Mouse (Mus musculus) mesoderm, embryonic 11.5 days (tissue): ENCODE results near the gene Cib2.

Experiments used
- DNase-seq: peaks from one replicate; pipeline ENCODE4 v3.0.0-alpha.2; 2012; ENCODE audit warnings: low read depth, low spot score

Cib2 gene

DNA sequence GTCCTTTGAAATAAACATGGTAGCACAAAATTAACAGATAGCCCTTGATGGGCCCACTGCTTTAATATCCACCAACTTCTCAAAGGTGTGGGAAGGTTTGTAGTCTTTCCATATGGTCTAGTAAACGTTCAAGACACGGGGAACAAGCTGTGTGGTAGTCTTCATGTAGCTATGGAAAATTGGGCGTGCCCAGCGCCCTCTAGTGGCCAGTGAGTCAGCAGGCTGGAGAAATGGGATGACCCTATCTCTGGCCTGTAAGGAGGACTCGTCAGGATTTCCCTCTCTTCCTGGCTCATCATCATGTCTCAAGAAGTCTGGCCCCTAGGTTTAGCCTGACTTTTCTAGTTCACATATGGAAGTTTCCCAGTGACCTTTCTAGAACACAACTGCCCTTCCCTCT is 12.5 kb downstream of the Cib2 start:
- peak; percentile 63 for DNase-seq

DNA sequence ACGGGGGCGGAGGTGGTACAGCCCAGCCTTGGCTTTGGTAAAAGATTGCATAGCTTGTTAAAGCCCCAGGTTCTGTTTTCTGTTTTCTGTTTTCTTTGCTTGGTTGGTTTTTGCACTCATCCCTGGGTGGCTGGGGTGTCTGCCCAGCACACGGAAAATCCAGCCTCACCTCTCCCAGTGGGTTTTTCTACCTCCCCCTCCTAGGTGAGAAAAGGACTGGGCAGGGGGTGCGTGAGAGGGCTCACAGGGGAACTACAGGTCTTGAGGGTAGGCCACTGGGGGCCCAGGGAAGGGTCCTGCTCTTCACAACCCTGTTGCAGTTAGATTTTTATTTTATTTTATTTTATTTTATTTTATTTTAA is 15.1 kb downstream of the Cib2 start:
- DNase-seq, result no peak

DNA sequence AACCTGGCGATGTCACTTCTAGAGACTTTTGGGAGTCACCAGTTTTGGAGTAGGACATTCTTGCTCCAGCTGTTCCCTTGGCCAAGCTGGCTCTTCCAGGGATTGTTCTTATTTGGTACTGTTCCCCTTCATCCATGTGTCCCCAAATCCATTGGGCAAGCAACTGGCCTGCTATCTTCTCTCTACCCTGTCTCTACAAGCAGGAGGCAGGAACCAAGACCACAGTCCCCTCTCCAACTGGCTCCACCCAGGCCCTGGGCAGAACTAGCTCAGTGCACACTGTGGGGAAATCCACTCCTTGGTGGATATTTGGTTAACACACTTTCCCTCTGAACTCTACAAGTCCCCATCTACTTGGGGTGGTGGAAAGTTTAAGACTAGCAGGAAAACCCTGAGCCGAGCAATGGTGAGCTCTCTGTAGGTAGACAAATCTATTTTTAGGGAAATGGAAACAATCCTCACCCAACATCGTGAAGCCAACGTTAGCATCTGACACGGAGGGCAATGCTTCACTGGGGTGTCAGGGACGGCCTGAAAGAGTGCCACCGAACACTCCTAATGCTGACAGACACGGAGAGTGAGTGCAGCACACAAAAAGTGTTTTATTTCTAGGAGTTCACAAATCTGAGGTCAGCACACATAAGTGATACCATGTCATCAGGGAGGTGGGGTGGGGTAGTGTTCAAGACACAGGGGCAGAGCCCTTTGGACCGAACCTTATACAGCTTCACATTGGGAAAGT is 15.6 kb downstream of the Cib2 start:
- DNase-seq, result no peak

DNA sequence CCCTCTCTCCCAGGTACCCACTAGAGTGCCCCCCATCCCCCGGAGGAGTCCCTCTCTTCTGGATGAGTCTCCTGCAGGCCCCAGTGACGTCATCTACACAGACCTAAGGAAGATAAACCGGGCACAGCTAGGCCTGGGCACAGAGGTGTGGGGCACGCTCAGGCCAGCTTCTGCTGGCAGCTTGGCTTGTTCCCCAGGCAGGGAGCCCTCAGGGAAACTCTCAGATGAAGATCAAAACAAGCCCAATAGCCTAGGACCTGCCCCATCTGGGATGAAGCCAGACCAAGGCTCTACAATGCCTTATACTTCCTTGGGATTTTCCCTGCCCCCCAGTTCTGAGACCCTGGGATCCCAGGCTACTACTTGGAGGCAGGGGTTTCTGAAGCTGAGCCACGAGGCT is 19.2 kb downstream of the Cib2 start:
- no peak for DNase-seq

DNA sequence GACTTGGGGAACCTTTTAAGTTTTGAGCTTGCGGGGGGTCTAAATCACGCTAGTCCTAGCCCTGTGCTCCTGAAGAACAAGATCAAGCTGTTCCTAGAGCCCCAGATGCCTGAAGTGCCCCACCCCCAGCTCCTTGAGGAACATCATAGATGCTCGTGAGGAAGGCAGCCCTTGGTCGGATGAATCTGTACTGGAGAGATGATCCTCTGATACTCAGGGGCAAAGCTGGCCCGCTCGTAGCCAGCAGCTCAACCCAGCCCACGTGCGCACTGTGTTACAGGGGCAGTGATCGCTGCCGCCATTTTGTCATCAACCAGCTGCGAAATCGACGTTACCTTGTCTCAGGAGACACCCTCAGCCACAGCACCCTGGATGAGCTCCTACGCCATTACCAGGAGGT is 21.3 kb downstream of the Cib2 start, which contains the start of gene Sh2d7:
Sh2d7 (plus strand) TSS at position 301 of the 400 bp plus-strand sequence.
- no peak for DNase-seq

DNA sequence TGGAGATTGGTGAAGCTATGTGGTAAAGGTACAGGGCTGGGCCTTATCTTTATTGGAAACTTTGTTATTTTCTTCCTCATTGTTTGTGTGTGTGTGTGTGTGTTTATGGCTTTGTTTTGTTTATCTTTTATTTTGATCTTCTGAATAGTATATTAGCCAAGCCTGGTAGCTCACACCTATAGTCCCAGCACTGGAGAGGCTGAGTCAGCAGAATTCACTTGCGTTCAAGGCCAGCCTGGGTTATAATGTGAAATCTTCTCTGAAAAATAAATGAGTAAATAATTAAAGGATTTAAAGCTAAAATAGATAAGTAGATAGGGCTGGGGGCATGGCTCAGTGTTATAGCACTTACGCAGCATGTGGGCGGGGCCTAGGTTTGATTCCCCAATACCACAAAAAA is 21.8 kb downstream of the Cib2 start:
- DNase-seq, result no peak

DNA sequence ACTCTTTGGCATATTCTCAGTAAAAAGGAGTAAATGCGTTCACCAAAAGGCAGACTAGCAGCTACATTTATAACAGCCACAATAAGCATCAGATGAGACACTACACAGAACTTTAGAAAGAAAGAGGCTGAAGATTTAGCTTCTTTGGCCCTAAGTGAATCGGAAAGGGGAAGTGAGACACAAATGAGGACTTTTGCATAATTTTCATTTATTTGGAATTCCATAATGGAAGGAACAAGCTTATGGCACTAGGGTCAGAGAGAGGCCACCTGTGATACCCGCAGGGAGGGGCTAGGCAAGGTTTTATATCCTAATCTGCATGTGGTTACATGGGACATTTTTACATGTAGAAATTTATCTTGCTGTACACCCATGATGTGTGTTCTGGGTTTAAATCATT is 22.5 kb downstream of the Cib2 start:
- DNase-seq, result no peak

DNA sequence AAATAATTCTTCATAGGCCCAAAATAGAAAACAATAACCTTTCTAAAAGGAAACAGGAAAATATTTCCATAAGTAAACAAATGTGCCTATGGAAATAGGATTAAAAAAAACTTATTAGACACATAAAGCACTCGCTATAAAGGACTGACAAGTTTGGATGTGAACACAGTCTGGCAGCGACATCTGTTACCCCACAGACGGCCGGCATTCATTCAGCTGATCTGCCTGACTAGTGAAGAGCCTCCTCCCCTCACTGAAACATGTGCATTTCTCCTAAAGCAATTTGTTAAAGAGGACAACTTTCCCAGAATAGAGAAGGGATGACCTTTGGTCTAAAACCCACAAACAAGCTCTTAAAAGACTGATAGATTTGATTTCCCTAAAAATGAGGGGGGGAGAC is 23.0 kb downstream of the Cib2 start:
- no peak for DNase-seq

DNA sequence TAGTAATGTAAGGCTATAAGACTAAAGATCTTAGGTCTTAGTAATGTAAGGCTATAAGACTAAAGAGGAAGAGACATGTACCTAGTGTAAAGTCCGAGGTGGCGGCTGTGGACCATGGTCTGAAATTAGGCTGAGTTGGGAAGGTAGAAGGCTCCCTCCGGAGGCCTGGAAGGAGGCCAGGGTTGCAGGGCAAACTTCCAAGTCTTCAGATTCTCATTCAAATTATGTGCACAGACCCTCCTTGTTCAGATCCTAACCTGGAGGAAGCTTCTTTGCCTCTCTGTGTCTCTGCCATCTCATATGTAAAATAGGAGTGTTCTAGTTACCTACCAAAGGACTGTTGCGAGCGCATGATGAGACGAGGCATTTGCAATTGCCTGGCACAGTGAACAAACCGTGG is 23.8 kb downstream of the Cib2 start:
- no peak for DNase-seq

DNA sequence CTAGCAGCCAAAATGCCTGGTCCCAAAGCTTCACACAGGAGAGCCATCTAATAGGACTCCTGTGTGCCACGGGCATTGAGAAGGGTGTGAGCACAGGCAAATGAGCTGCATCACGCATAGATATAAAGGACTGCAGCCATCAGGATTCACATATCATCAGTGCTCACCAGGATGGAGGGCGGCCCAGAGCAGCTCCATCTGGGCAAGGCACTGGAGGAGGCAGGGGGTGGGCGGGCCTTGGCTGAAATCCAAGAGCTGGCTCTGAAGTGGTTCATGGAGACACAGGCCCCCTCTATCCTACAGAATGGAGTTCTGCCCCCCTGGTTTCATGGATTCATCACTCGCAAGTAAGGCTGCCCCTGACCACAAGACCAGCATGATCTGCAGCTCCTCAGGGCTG is 26.0 kb downstream of the Cib2 start:
- DNase-seq, result peak; percentile 8

DNA sequence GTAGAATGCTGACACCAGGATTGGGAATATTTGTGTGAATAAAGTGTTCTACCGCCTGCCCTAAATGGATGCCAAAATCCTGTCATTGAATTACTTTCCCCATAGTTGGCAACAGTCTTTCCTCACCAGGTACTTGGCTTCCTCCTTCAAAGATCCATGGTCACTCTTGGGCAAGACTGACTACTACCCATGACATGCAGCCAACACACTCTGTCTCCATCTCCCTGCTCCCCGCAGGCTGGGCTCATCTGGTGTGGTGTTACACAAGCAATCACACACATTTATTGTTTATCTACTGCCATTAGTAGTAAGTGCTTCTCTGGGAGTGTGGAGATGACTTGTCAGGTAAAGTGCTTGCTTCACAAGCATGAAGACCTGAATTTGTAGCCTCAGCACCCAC is 27.1 kb downstream of the Cib2 start:
- DNase-seq, result no peak

DNA sequence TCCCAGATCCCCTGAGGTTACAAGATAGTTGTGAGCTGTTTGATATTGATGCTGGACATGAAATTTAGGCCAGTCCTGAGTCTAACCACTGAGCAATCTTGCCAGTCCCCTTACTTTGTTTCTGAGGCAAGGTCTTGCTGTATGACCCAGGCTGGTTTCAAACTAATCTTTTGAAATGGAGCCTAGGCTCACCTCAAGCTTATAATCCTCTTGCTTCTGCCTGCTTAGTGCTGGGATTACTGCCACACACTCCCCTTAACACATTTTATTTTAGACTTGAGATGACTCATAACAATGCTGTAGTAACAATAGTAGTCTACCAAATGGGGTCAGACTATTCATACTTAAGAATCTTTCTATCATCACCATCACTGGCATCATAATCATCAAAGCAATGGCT is 28.6 kb downstream of the Cib2 start:
- DNase-seq, result no peak

DNA sequence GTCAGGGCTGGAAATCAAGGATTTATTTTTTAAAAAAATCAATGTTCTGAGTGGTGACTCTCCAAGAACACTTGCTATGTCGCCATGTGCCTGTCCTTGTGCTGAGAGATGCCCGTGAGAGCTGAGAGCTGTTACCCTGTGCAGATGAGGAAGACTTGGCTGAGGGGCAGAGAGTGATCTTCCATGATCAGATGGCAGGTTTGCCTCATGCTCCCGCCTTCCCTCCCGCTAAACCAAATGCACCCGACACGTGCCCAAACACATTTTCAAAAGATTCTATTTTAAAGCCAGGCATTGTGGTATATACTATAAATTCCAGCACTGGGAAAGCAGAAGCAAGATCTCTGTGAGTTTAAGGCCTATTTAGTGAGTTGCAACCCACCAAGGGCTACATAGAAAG is 29.2 kb downstream of the Cib2 start:
- DNase-seq, result no peak

DNA sequence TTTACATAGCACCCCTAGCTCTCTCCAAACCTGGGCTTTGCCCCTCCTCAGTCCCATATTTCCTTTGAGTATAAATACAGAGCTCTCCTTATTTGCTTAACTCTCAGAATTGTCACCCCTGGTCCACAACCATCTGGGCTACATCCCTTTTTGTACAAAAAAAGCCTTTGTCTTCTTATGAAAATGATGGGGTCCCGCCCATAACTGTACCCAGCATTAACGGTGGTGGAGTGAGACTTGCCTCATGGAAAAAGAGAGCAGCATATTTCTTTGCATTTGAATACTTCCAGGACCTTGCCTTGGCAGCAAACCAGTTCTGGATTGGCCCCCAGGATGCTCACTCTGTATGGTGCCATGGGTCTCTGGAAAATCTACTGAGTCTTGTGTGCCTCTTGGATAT is 30.1 kb downstream of the Cib2 start:
- DNase-seq, result no peak

DNA sequence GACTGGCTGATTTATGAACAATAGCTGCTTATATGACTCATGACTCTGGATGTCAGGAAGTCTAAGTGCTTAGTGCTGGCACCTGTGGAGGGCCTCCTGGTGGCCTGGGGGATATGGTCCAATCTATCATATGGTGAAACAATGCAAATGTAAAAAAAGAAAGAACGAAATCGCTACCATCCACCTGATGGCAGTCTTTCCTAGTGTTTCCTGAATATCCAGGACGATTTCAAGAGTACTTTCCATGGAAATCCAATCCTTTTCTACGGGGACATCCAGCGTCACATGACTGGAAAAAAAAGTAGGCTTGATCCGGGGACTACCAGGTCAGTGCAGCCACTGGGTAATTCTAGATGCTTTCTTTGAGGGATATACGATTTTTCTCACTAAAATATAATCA is 32.3 kb downstream of the Cib2 start:
- DNase-seq, result no peak

DNA sequence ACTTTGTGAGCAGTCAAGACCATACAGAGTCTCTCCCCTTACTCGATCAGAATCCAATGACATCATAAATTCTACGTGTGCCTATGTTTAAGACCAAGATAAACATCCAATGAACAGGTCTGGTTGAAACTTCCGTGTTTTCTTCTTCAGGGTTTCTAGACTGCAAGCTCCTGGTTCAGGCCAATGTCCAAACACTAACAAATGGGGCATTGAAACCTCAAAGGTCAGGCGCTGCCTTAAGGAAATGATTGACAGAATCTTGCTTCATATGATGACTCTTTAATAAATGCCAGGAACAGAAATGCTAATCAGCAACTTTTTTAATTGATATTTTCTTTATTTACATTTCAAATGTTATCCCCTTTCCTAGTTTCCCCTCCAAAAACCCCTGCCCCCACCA is 39.7 kb downstream of the Cib2 start:
- DNase-seq, result no peak

DNA sequence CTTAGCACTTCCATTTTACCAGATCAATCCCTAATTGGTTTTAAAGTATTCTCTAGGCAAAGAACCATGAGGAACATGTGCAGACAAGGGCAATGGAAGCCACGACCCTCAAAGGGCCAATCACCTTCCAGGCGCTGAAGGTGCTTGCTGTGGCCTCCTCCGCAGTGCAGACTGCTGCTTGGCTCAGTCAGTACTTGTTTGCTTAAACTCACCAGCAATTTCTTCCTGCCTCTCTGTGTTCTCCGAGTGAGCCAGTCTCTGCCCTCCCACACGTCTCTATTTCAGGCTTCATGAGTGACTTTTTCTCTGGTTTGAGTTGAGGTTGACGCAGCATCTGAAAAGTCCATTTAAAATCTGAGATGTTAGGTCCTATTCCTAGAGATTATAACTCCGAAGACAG is 41.1 kb downstream of the Cib2 start:
- DNase-seq, result no peak

DNA sequence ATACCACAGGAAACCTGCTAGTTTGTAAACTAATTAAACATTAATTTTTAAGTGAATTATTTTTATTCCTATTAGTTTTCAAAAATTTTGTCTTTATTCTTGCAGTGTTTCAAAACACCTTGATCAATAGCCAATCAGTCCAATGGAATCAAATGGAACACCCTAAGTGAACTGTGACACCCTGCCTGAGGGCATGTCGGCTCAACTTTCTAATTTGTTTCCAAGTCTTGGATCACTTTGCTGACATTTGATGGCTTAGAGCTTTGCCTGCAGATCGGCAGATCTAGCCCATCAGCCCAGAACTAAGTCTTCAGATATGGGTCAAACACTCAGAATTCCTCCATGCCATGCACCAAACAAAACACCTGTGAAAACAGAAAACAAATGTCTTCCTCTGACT is 44.0 kb downstream of the Cib2 start:
- no peak for DNase-seq

DNA sequence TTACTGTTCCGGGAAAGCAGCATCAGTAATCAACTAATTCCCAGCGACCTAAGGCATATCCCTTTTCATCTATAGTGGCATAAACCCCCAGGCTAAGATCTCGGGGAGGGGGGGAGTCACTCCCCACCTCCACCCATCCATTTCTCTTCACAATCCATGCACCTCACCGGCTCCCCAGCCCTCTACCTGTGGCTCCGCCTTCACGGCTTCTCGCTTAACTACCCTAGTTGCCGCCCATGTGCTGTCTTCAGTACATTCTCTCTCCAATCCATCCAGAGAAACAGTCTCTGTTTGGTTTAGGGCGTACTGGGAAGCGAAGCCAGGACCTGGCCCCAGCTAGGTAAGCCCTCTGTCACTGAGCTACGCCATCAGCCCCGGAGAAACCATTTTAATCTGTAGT is 57.1 kb downstream of the Cib2 start:
- no peak for DNase-seq

DNA sequence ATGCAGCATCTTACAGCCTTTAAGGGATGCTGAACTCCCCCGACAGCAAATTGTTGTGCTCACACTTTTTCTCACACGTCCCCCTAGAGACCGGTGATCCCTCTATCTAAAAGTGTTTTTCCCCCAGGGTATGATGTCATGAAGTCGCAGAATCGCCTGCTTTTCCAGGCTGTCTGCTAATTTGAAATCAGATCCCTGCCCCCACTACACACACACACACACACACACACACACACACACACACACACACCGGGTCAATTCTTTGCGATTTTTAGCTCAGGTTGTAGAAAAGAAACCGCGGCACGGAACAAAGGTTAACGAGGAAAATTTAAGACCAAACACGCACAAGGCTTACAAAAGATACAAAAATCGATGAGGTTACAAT is 57.9 kb downstream of the Cib2 start:
- DNase-seq, result no peak

DNA sequence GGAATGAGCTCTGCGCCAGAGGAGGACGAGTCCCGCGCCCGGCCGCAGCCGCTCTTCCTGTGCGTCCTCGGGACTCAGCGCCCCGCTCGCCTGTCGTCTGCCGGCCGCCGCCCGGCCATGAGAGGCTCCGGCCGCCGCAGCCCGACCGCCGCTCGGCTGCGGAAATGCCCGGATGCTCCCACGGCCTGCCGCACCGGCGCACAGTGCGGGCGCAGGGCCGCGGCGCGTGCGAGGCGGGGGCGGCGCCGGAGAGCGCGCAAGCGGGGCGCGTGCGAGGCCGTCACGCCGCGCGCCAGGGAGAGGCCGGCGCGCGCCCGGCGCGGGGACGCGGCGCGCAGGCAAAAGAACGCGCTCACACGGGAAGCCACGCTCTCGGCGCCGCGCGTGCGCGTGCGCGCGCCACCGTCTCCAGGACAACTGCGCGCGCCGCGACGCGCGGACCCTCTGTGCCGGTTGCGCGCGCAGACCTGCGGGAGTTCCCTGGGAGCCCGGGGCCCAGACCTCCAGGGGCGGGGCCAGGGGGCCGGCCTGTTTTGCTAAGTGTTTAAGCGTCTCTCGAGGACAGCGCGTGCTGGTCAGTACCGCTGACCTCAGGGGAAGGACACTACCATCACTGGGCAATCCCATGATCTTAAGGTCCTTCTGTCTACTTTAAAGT is 58.4 kb downstream of the Cib2 start, which contains the start of gene Dmxl2:
Dmxl2 (minus strand) TSS at position 174 of the 658 bp plus-strand sequence.
- peak; percentile 96 for DNase-seq

DNA sequence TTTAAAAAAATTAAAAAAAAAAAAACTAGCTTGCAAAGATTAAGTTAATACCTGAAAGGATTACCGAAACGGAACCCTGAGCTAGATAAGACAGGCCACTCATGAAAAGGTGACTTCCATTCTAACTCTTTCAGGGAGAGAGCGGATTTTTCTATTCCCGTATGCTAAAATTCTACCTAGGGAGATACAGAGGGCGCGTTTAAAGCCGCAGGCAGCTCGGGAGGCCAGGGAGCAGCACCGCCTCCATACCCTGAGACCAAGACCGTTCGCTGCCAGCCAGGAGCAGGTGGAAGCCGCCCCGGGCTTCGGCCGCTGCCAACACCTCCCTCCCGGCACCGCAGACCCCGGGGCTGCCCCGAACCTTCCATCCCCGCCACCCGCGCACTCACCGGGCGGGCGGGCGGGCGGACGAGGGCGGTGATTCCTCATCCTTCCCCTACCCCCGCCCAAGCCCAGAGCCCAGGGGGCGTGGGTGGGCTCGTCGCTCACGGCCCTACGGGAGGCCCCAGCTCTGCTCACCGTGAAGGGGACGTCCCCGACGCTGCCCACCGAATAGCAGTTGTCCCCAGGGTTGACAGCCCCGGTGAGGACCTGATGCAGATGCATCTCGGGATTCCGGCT is 59.1 kb downstream of the Cib2 start:
- DNase-seq, result peak; percentile 19

DNA sequence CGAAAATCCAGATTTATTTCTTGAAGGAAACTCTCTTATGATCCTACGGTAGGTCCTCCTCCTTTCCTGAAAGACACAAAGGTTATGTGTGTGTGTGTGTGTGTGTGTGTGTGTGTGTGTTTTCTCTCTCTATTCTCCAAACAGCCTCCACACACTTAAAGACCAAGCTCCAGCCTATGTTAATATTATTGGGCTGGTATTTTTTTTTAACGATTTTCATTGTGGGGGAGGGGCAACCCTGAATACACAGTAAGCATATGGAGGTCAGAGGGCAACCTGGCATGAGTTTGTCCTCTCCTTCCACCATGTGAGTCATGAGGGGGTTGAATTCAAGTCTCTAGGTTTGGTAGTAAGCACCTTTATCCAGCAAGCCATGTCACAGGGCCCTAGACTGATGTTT is 60.2 kb downstream of the Cib2 start:
- DNase-seq, result no peak
